15 mouse cellular contexts compared by ENCODE assay signal in genomic region chr5:71898214-71898613, GRCm38 (mm10).
"Had no signal": no experiment of that assay in that cellular context is flagged by ENCODE, and none has a peak within 500 bp of the region (broad histone marks: within the 10 kb centered on the region; RNA-seq: fewer than 3 reads in every experiment).

No protein-coding gene starts in this region.

- DNase-seq: kidney, adult 11 months; kidney, postnatal 10 days; kidney, postnatal 4 days; liver; liver, embryonic 13.5 days; liver, postnatal 0 days; lung, postnatal 14 days; retina, postnatal 1 day; thymus, postnatal 14 days had no signal

- H3K4me3 ChIP-seq: limb, embryonic 12.5 days; liver, embryonic 13.5 days; lung, embryonic 15.5 days; megakaryocyte, embryonic 14.5 days; midbrain, embryonic 15.5 days; neural tube, embryonic 12.5 days had no signal

- H3K27me3 ChIP-seq: limb, embryonic 12.5 days; liver, embryonic 13.5 days; lung, embryonic 15.5 days; megakaryocyte, embryonic 14.5 days; midbrain, embryonic 15.5 days; neural tube, embryonic 12.5 days had no signal

- H3K36me3 ChIP-seq: limb, embryonic 12.5 days; liver, embryonic 13.5 days; lung, embryonic 15.5 days; midbrain, embryonic 15.5 days; neural tube, embryonic 12.5 days had no signal

- H3K27ac ChIP-seq: limb, embryonic 12.5 days; liver, embryonic 13.5 days; lung, embryonic 15.5 days; macrophage; midbrain, embryonic 15.5 days; neural tube, embryonic 12.5 days had no signal

- H3K4me1 ChIP-seq: limb, embryonic 12.5 days; liver, embryonic 13.5 days; lung, embryonic 15.5 days; megakaryocyte, embryonic 14.5 days; midbrain, embryonic 15.5 days; neural tube, embryonic 12.5 days had no signal
